Mouse (Mus musculus) liver, embryonic 16.5 days (tissue): ENCODE measurements around the gene Neu1. TPM values are rescaled to one million over a fixed set of nuclear protein-coding genes. Genes with fewer than 3 reads are reported as not detected.
A peak's percentile ranks its signal among the peaks of the same experiment; 100 is the strongest.

ENCODE experiments used
- ATAC-seq: fragments of 200-750 bp; cut with Nextera tagmentation; 2 replicates; pipeline ENCODE4 v1.8.0; 2017; ENCODE audit warnings: low read depth, mild to moderate bottlenecking, moderate number of reproducible peaks, moderate library complexity
- H3K27ac ChIP-seq: fragments of 300-500 bp; sonication (generic); 2 replicates; pipeline ENCODE4 v1.5.1; 2014; ENCODE audit warnings: mild to moderate bottlenecking, low read length
- H3K27me3 ChIP-seq: fragments of 300-500 bp; sonication (generic); 2 replicates; pipeline ENCODE4 v1.6.1; 2014; ENCODE audit warnings: low read depth, low read length, mixed read lengths; ENCODE audit not compliant: control insufficient read depth, insufficient read depth
- H3K36me3 ChIP-seq: fragments of 300-500 bp; sonication (generic); 2 replicates; pipeline ENCODE4 v1.6.1; 2014; ENCODE audit warnings: mild to moderate bottlenecking; ENCODE audit not compliant: control insufficient read depth, insufficient read depth
- H3K4me1 ChIP-seq: fragments of 300-500 bp; sonication (generic); 2 replicates; pipeline ENCODE4 v1.6.1; 2014; ENCODE audit warnings: low read depth, low read length, mixed read lengths; ENCODE audit not compliant: control insufficient read depth
- H3K4me2 ChIP-seq: fragments of 300-500 bp; sonication (generic); 2 replicates; pipeline ENCODE4 v1.6.1; 2014; ENCODE audit warnings: low read depth, low read length, mixed read lengths
- H3K4me3 ChIP-seq: fragments of 300-500 bp; sonication (generic); 2 replicates; pipeline ENCODE4 v1.5.1; 2014; ENCODE audit warnings: low read depth, mild to moderate bottlenecking, low read length
- H3K9ac ChIP-seq: fragments of 300-500 bp; sonication (generic); 2 replicates; pipeline ENCODE4 v1.6.1; 2014; ENCODE audit warnings: low read depth, low read length
- H3K9me3 ChIP-seq: fragments of 300-500 bp; sonication (generic); replicated peaks from 2 replicates; pipeline ENCODE4 v1.6.1; 2016; ENCODE audit warnings: low read length; ENCODE audit not compliant: control insufficient read depth
- WGBS: fragments of 180-500 bp; shearing (Covaris S2); extraction: QIAGEN DNeasy Blood & Tissue Kit; methylation state at CpG from one replicate; pipeline ENCODE4 v1.1.7; 2014; ENCODE audit not compliant: insufficient replicate concordance; 5-methylcytosine and 5-hydroxymethylcytosine counted together
- polyA plus RNA-seq: library from polyadenylated mRNA; unstranded; fragments of >200 nt; fragmentation: Nextera tagmentation; extraction: Ambion mirVana; gene quantifications from 2 replicates; pipeline ENCODE4 v1.2.1, GENCODE M21; 2015

Gene Neu1
- polyA plus RNA-seq, 1 experiment from 2014 or later: 20.6 TPM

GRCm38 (mm10) chr17:34949553-34949969 is 18.5 kb downstream of the Neu1 start:
- Histone ChIP-seq H3K4me1 (peaks cover 14% of the 10 kb centered on the region), H3K9me3 (no peaks in the 10 kb centered on the region), H3K4me3 (no peak overlapping the region), H3K27ac (no peak overlapping the region), H3K9ac (no peak overlapping the region), H3K27me3 (no peaks in the 10 kb centered on the region), H3K36me3 (0 out of 2 replicates have a peak, but pooled peaks cover 3% of the 10 kb centered on the region), H3K4me2 (no peak overlapping the region)
- WGBS: 21% methylated on average over 4 of the region's 4 CpGs
- ATAC-seq: no peak

- no peak for ATAC-seq
- WGBS: 13% methylated on average over 10 of the region's 10 CpGs
- Histone ChIP-seq H3K36me3 (0 out of 2 replicates have a peak, but pooled peaks cover 3% of the 10 kb centered on the region), H3K9ac (peak overlapping the region; percentile 88), H3K4me3 (peak overlapping the region; percentile 87), H3K9me3 (no peaks in the 10 kb centered on the region), H3K27ac (peak overlapping the region; percentile 81), H3K4me1 (peaks cover 14% of the 10 kb centered on the region), H3K4me2 (peak overlapping the region; percentile 90), H3K27me3 (no peaks in the 10 kb centered on the region; the same call in 1 of the 2 replicates)
These were observed 19.7 kb downstream of the Neu1 start for GRCm38 (mm10) chr17:34950514-34951455.

GRCm38 (mm10) chr17:34951636-34952377 is 20.8 kb downstream of the Neu1 start:
- Histone ChIP-seq H3K36me3 (0 out of 2 replicates have a peak, but pooled peaks cover 3% of the 10 kb centered on the region), H3K4me1 (peaks cover 14% of the 10 kb centered on the region), H3K4me2 (peak overlapping the region; percentile 90), H3K4me3 (peak overlapping the region; percentile 87), H3K27me3 (peaks cover under 1% of the 10 kb centered on the region), H3K27ac (peak overlapping the region; percentile 81), H3K9ac (peak overlapping the region; percentile 88), H3K9me3 (no peaks in the 10 kb centered on the region)
- under 1% methylated on average over 29 of the region's 29 CpGs for WGBS
- peak; percentile 20 for ATAC-seq

DNA sequence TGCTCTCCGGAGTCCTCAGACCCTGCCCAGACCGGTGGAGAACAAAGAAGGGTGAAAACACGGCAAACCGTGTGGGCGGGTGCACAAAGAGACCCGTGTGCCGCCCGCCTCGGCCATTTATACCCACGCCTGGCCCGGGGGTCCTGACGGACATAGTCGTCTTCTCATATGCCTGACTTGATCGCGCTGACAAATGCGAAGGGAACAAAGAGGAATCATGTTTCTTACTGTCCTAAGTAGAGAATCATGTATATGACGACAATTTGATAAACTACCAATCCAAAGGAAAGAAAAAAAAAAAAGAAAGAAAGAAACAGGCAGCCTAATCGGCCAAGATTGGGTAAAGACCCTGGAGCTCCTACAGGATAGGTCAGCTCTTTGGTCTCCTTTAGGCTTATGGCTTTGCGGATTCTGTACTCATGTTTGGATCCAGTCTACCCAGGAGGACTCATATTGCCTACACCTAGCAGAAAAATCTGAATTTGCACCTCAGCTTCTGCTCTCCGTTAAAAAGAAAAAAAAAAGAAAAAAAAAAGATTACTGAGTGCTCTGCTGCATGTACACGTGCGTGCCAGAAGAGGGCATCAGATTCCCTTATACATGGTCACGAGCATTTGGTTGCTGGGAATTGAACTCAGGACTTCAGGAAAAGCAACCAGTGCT is 21.5 kb downstream of the Neu1 start:
- H3K9me3 ChIP-seq: no peaks in the 10 kb centered on the region
- peak; percentile 76 for ATAC-seq
- H3K4me1 ChIP-seq: peaks cover 14% of the 10 kb centered on the region
- H3K4me2 ChIP-seq: peak overlapping the region; percentile 90
- peaks cover 6% of the 10 kb centered on the region for H3K27me3 ChIP-seq
- 0% methylated on average over 23 of the region's 23 CpGs for WGBS
- H3K9ac ChIP-seq: peak overlapping the region; percentile 88
- H3K4me3 ChIP-seq: peak overlapping the region; percentile 87
- H3K36me3 ChIP-seq: 0 out of 2 replicates have a peak, but pooled peaks cover 3% of the 10 kb centered on the region
- peak overlapping the region; percentile 81 for H3K27ac ChIP-seq

GRCm38 (mm10) chr17:34953258-34953657 is 22.2 kb downstream of the Neu1 start:
- peak overlapping the region; percentile 88; the same call in 1 of the 2 replicates for H3K9ac ChIP-seq
- WGBS: 55% methylated on average over 3 of the region's 3 CpGs
- peaks cover 14% of the 10 kb centered on the region for H3K4me1 ChIP-seq
- H3K4me3 ChIP-seq: no peak overlapping the region
- H3K36me3 ChIP-seq: 0 out of 2 replicates have a peak, but pooled peaks cover 3% of the 10 kb centered on the region
- no peak overlapping the region for H3K4me2 ChIP-seq
- peaks cover 7% of the 10 kb centered on the region for H3K27me3 ChIP-seq
- H3K9me3 ChIP-seq: no peaks in the 10 kb centered on the region
- H3K27ac ChIP-seq: no peak overlapping the region
- ATAC-seq: no peak

GRCm38 (mm10) chr17:34953904-34954303 is 22.9 kb downstream of the Neu1 start:
- ATAC-seq: no peak
- WGBS: 82% methylated on average over 4 of the region's 4 CpGs
- peaks cover 7% of the 10 kb centered on the region for H3K27me3 ChIP-seq
- no peaks in the 10 kb centered on the region for H3K9me3 ChIP-seq
- no peak overlapping the region for H3K27ac ChIP-seq
- 0 out of 2 replicates have a peak, but pooled peaks cover 3% of the 10 kb centered on the region for H3K36me3 ChIP-seq
- no peak overlapping the region for H3K4me2 ChIP-seq
- H3K4me1 ChIP-seq: peaks cover 12% of the 10 kb centered on the region
- H3K4me3 ChIP-seq: no peak overlapping the region
- no peak overlapping the region for H3K9ac ChIP-seq

- Histone ChIP-seq H3K9ac (no peak overlapping the region), H3K27ac (no peak overlapping the region), H3K4me3 (no peak overlapping the region), H3K4me2 (no peak overlapping the region), H3K36me3 (0 out of 2 replicates have a peak, but pooled peaks cover 3% of the 10 kb centered on the region), H3K4me1 (peaks cover 18% of the 10 kb centered on the region), H3K27me3 (peaks cover 10% of the 10 kb centered on the region), H3K9me3 (no peaks in the 10 kb centered on the region)
- WGBS: 79% methylated on average over 4 of the region's 4 CpGs
- no peak for ATAC-seq
These were observed 23.8 kb downstream of the Neu1 start for GRCm38 (mm10) chr17:34954831-34955230.

DNA sequence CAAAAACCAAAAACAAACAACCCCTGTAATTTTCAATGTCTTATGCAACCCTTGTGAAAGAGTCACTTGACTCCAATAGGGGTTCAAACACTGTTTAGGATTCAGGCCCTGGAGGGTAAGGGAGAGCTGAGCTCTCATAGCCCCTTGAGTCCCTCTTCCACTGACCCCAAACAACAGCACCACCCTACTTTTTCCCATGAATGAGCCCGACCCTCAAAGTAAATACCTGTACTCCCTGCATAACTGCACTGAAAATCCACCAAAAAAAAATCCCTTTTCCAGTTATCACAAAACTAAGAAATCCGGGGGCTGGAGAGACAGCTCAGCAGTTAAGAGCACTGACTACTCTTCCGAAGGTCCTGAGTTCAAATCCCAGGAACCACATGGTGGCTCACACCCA is 24.8 kb downstream of the Neu1 start:
- no peak overlapping the region for H3K4me2 ChIP-seq
- WGBS: 64% methylated on average over 3 of the region's 3 CpGs
- no peaks in the 10 kb centered on the region for H3K9me3 ChIP-seq
- no peak for ATAC-seq
- peaks cover 14% of the 10 kb centered on the region for H3K27me3 ChIP-seq
- no peaks in the 10 kb centered on the region for H3K36me3 ChIP-seq
- H3K4me1 ChIP-seq: peaks cover 22% of the 10 kb centered on the region
- no peak overlapping the region for H3K27ac ChIP-seq
- H3K4me3 ChIP-seq: no peak overlapping the region
- H3K9ac ChIP-seq: no peak overlapping the region
